Mouse (Mus musculus) E14TG2a.4 (cell line): ENCODE results near the gene Gpd1.

Experiments
- H3K27me3 ChIP-seq: 2 replicates; pipeline ENCODE4 v1.6.1; 2014; ENCODE audit warnings: low read length, control low read depth; ENCODE audit not compliant: insufficient read depth
- H3K36me3 ChIP-seq: 2 replicates; pipeline ENCODE4 v1.6.1; 2014; ENCODE audit warnings: low read length, control low read depth; ENCODE audit not compliant: insufficient read depth
- H3K4me1 ChIP-seq: replicated peaks from 2 replicates; pipeline ENCODE4 v1.6.1; 2014; ENCODE audit warnings: low read depth, low read length, control low read depth
- H3K4me3 ChIP-seq: replicated peaks from 2 replicates; pipeline ENCODE4 v1.5.1; 2014; ENCODE audit warnings: mild to moderate bottlenecking, low read length
- H3K9me3 ChIP-seq: 2 replicates; pipeline ENCODE4 v1.6.1; 2014; ENCODE audit warnings: low read length, control low read depth
- CTCF ChIP-seq: conservative IDR thresholded peaks from 2 replicates; pipeline ENCODE4 v1.5.1; 2014; ENCODE audit warnings: low read length
- NANOG ChIP-seq: IDR thresholded peaks from 2 replicates; pipeline ENCODE4 v1.6.1; 2014; ENCODE audit warnings: borderline replicate concordance, low read length, mixed read lengths
- POU5F1 ChIP-seq: IDR thresholded peaks from 2 replicates; pipeline ENCODE4 v1.6.1; 2014; ENCODE audit warnings: low read length, borderline replicate concordance

Gpd1 gene

DNA sequence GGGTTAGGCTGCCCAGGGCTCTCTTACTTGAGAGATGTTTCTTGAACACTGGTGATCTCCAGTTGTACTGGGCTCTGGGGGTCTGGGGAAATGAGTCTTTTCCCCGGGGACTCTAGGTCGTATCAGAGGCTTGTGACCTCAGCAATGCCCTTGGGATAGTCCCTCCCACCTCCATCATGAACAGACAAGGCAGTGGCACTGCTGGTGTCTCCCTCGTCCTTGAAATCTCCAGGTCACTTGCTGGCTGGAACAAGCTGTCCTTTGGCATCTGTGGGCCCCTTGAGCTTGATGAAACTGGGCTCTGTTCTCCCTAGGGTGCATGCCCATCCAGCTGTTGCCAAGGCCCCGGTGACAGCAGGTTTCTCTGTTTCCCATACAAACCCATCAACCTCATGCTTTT, 3.1 kb upstream of the Gpd1 start:
- peaks cover 91% of the 10 kb centered on the region for H3K4me1 ChIP-seq
- H3K27me3 ChIP-seq: peaks cover 6% of the 10 kb centered on the region; the same call in 1 of the 2 replicates
- peaks cover 59% of the 10 kb centered on the region for H3K36me3 ChIP-seq
- peak overlapping the region; percentile 48; the same call in 1 of the 2 replicates for H3K4me3 ChIP-seq
- TF ChIP-seq NANOG: no peak
- TF ChIP-seq POU5F1: no peak
- no peak for TF ChIP-seq CTCF
- no peaks in the 10 kb centered on the region for H3K9me3 ChIP-seq

DNA sequence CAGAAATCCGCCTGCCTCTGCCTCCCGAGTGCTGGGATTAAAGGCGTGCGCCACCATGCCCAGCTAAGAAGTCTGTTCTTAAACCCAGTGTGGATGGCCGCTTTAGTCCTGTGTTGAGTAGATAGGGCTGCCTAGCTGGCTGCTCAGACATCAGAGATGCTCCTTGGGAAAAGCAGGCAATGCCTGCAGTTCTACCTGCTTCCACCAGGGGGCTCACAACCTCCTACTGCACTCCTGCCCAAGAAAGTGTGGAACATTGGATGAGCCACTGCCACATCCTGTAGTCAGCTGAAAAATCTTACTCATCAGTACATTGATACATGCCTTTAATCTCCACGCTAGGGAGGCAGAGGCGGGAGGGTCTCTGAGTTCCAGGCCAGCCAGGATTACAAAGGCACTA, 2.5 kb upstream of the Gpd1 start:
- no peak for TF ChIP-seq NANOG
- peak; percentile 98 for TF ChIP-seq CTCF
- peaks cover 6% of the 10 kb centered on the region; the same call in 1 of the 2 replicates for H3K27me3 ChIP-seq
- no peaks in the 10 kb centered on the region for H3K9me3 ChIP-seq
- peaks cover 94% of the 10 kb centered on the region for H3K4me1 ChIP-seq
- no peak overlapping the region for H3K4me3 ChIP-seq
- peaks cover 52% of the 10 kb centered on the region for H3K36me3 ChIP-seq

- no peak for TF ChIP-seq NANOG
- peaks cover 7% of the 10 kb centered on the region for H3K27me3 ChIP-seq
- H3K9me3 ChIP-seq: no peaks in the 10 kb centered on the region
- H3K4me1 ChIP-seq: peaks cover 93% of the 10 kb centered on the region
- H3K4me3 ChIP-seq: no peak overlapping the region
- peaks cover 47% of the 10 kb centered on the region for H3K36me3 ChIP-seq
Observed at GRCm38 (mm10) chr15:99715361-99715865, 1.9 kb upstream of the Gpd1 start.

GRCm38 (mm10) chr15:99715982-99716746, 1.2 kb upstream of the Gpd1 start:
- no peak overlapping the region for H3K4me3 ChIP-seq
- H3K27me3 ChIP-seq: peaks cover 9% of the 10 kb centered on the region
- H3K4me1 ChIP-seq: peaks cover 87% of the 10 kb centered on the region
- no peak for TF ChIP-seq NANOG
- TF ChIP-seq CTCF: no peak
- no peak for TF ChIP-seq POU5F1
- H3K36me3 ChIP-seq: peaks cover 39% of the 10 kb centered on the region
- no peaks in the 10 kb centered on the region for H3K9me3 ChIP-seq

DNA sequence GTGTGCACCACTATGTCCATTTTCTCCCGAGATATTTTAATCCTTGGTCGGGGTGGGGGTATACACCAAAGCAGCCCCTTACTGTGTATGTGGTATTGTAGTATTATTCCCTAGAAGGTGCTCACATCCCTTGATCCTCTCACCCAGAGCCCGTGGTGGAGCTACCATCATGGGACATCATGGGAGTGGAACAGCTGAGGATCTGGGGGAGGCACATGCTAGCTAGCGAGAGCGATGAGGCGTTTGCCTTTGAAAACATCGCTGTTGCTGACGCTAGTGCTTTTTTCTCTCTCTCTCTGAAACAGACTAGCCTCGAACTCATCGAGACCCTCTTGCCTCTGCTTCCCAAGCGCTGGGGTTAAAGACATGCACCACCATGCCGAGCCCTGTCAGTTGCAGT, 501 bp upstream of the Gpd1 start:
- peaks cover 33% of the 10 kb centered on the region for H3K36me3 ChIP-seq
- H3K9me3 ChIP-seq: no peaks in the 10 kb centered on the region
- peaks cover 85% of the 10 kb centered on the region for H3K4me1 ChIP-seq
- TF ChIP-seq POU5F1 (no peak), CTCF (no peak), NANOG (no peak)
- no peak overlapping the region for H3K4me3 ChIP-seq
- peaks cover 9% of the 10 kb centered on the region for H3K27me3 ChIP-seq

GRCm38 (mm10) chr15:99718461-99719021, 1.2 kb downstream of the Gpd1 start:
- H3K9me3 ChIP-seq: no peaks in the 10 kb centered on the region
- no peak for TF ChIP-seq NANOG
- TF ChIP-seq POU5F1: no peak
- TF ChIP-seq CTCF: no peak
- peaks cover 86% of the 10 kb centered on the region for H3K4me1 ChIP-seq
- H3K27me3 ChIP-seq: peaks cover 14% of the 10 kb centered on the region
- peaks cover 17% of the 10 kb centered on the region for H3K36me3 ChIP-seq
- H3K4me3 ChIP-seq: no peak overlapping the region

- Histone ChIP-seq H3K9me3 (no peaks in the 10 kb centered on the region), H3K4me1 (peaks cover 87% of the 10 kb centered on the region), H3K36me3 (peaks cover 7% of the 10 kb centered on the region), H3K27me3 (peaks cover 14% of the 10 kb centered on the region), H3K4me3 (no peak overlapping the region)
- no peak for TF ChIP-seq CTCF
Observed at GRCm38 (mm10) chr15:99719865-99720264, 2.5 kb downstream of the Gpd1 start.

DNA sequence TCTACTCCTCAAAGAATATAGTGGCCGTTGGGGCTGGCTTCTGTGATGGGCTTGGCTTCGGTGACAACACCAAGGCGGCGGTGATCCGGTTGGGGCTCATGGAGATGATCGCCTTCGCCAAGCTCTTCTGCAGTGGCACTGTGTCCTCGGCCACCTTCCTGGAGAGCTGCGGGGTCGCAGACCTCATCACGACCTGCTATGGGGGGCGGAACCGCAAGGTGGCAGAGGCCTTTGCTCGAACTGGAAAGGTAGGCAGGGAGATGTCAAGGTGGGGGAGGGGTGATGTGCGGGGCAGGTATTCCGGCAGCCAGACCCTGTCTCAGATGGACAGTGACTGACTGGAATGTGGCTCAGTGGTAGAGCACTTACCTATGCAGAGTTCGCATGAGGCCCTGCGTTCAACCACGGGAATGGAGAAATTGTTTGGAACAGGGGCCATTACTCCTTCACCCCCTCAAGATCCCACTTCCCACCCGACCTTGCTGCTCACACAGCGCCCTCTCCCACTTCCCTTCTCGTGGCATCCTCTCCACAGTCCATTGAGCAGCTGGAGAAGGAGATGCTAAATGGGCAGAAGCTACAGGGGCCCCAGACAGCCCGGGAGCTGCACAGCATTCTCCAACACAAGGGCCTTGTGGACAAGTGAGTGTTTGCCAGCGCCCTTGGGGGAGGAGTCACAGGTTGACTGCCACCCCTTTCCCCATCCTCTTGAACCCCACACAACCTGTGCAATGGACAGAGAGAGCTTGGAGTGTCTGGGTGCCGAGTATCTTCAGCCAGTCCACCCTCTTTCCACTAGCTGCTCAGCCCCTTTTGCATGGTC, 4.8 kb downstream of the Gpd1 start:
- H3K4me3 ChIP-seq: peak overlapping the region; percentile 61
- no peak for TF ChIP-seq CTCF
- TF ChIP-seq POU5F1: no peak
- no peak for TF ChIP-seq NANOG

More for the DNA sequence above, 4.8 kb downstream of the Gpd1 start:
- Histone ChIP-seq H3K27me3 (peaks cover 14% of the 10 kb centered on the region), H3K4me1 (peaks cover 77% of the 10 kb centered on the region), H3K36me3 (no peaks in the 10 kb centered on the region), H3K9me3 (no peaks in the 10 kb centered on the region)
